Mouse (Mus musculus): ENCODE results near the gene Hes7. TPM values are rescaled to one million over a fixed set of nuclear protein-coding genes. Genes with fewer than 3 reads are reported as not detected.

Hes7 gene
- total RNA-seq (2023): not detected

DNA sequence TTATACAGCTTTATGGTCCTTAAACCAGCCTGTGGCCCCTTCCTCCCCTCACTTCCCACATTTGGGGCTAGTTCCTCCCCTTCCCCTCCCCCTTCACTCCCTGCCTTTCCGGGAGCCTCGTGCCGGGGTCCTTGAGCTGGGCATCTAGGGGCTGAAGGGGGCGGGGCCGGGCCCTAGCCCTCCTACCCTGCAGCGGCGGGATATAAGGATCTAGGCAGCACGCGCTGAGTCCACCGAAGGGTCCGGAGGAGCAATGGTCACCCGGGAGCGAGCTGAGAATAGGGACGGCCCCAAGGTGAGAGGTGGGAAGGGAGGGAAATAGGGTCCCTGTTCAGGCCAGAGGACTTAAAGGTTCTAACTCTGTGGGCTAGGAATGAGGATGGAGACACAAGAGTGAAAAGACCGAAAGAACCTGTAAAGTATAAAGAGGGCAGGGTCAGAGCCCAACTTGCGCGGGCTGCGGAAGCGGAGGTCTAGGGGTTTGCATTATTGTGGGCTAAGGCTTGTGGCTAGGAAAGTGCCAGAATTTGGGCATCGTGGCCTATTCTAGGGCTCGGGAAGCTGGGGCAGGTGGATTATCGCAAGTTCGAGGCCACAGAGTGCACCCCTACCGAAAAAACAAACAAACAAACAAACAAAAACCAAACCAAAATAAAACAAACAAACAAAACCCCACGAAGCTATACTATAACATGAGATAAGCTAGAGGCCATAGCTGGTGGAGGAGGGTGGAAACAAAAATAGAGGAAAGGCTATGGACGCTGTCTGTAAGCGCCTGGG, at the start of gene Hes7:
Gene Hes7, plus strand, starts transcription at position 184 of the 780 bp plus-strand sequence.

DNA sequence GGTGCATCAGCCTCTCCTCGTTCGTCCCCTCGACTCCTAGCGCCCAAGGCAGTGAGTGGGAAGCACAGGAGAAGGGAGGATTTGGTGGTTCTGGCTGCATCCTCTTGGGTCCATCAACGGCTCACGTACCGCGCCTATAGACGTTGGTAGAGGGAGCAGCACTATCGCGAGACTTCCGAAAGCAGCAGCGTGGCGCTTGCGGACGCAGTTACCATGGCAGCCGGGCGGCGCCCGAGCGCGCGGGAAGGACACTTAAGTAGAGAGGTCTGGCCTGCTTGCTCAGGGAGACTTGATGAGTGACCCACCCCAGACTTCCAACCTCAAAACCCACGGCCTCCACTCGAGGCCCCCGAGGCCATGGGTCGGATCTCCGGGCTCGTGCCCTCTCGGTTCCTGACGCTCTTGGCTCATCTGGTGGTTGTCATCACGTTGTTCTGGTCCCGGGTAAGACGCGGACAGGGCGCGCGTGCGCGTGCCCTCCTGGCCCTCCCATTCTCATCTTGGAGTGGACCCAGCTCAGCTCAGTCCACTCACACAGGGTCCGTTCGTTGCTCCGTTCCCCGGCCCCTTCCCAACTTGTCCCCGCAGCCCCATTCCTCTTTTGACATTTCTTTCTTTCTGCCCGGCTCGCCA, 49.5 kb upstream of the Hes7 start, which contains the start of gene Tmem107:
Gene Tmem107, plus strand, starts transcription at position 217 of the 633 bp plus-strand sequence.

DNA sequence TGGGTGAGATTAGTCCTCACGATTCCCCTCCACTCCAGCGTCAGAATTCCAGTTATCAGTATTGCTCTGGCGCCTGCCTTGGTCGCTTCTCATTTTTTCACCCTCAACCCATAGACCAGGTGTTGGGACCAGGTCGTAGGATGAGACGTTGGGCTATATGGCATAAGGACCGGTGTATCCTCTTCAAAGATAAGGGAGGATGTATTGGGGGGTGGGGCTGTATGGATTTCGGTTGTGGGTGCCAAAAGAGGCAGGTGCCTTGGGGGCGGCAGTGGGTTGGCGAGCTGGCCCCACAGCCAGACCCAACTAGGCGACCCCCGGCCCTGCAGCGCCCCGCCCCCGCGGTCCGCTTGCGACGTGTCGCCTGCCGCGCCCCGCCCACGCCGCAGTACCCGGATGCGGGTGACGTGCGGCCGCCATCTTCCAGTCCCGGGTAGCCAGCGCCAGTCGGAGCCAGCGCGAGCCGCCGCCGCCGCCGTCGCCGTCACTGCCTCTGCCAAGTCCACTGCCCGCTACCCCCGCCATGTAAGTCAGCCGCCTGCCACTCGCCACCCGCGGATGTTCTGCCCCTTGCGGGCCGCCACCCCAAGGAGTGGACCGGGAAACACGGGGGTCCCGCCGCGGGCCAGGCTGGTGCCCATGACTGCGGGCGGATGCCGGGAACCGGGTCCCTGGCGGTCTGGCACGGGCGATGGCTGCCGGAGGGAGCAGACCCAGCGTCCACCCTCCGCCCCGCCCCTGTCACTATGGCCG, 31.9 kb upstream of the Hes7 start, which contains the start of gene Vamp2:
Gene Vamp2, plus strand, starts transcription at position 388 of the 753 bp plus-strand sequence.

GRCm38 (mm10) chr11:69094697-69095429, 25.3 kb upstream of the Hes7 start, which contains the start of gene Per1:
Gene Per1 (plus strand): TSS chr11:69095217.

DNA sequence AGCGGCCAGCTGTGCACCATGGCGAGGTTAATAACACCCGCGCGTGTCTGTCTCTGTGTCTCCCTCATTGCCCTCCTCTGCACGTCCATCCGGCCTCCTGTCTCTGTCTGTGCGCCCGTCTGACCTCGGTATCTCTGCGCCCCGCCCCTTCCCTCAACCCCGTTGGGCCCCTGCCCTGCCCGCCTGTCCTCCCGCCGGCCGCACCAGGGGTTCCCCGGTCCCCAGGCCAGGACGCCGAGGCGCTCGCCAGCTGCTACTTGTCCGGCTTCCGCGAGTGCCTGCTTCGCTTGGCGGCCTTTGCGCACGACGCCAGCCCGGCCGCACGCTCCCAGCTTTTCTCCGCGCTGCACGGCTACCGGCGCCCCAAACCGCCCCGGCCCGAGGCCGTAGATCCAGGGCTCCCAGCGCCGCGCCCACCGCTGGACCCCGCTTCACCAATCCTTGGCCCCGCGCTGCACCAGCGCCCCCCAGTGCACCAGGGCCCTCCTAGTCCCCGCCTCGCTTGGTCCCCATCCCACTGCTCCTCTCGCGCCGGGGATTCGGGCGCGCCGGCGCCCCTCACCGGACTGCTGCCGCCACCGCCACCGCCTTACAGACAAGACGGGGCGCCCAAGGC, 2.2 kb downstream of the Hes7 start, which contains the start of gene 9130213A22Rik:
Gene 9130213A22Rik, minus strand, starts transcription at position 254 of the 616 bp plus-strand sequence.

DNA sequence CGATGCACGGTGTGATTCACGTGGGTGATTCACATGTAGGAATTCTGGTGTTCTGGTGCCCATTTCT, 5.5 kb downstream of the Hes7 start, which contains the start of gene Aloxe3:
Gene Aloxe3, plus strand, starts transcription at position 45 of the 67 bp plus-strand sequence.

DNA sequence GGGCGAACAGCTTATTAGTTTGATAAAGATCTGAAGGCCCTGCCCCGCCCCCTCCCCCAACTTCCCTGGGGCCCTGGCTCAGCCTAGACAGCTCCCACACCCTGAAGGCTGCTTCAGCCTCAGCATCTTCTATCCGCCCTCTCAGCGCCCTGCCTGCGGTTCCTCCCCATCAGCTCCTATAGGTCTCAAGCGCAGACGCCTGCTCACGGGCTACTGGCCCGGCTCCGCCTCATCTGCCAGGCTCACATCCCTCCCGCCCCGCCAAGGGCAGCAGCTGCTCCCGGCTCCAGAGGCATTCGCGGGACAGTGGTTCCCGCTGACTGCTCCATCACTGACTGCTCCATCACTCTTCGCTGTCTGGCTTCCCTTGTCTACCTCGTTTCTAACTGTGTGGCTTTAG, 36.6 kb downstream of the Hes7 start, which contains the start of gene Alox12b:
Gene Alox12b, plus strand, starts transcription at position 190 of the 400 bp plus-strand sequence.

Other genes with a start within 250 kb of the Hes7 start
- gene Ndel1, start 248.5 kb upstream of the Hes7 start, total RNA-seq (2023): 74.7 TPM
- gene Rnf222, start 231.9 kb upstream of the Hes7 start, total RNA-seq (2023): not detected
- gene Rpl26, start 218.8 kb upstream of the Hes7 start, total RNA-seq (2023): 3,156 TPM
- not detected for gene Odf4, start 193.3 kb upstream of the Hes7 start, total RNA-seq (2023)
- not detected for gene Arhgef15, start 162.9 kb upstream of the Hes7 start, total RNA-seq (2023)
- gene Slc25a35, start 152.3 kb upstream of the Hes7 start, total RNA-seq (2023): 1.9 TPM
- 10.7 TPM for gene Rangrf, start 145.2 kb upstream of the Hes7 start, total RNA-seq (2023)
- gene Pfas, start 111.9 kb upstream of the Hes7 start, total RNA-seq (2023): 28.8 TPM
- gene Ctc1, start 104.5 kb upstream of the Hes7 start, total RNA-seq (2023): 22.0 TPM
- 1.1 TPM for gene Aurkb, start 74.8 kb upstream of the Hes7 start, total RNA-seq (2023)
- 10.6 TPM for gene Borcs6, start 60.7 kb upstream of the Hes7 start, total RNA-seq (2023)
- 3.6 TPM for gene Tmem107, start 49.6 kb upstream of the Hes7 start, total RNA-seq (2023)
- 328 TPM for gene Vamp2, start 31.9 kb upstream of the Hes7 start, total RNA-seq (2023)
- 415 TPM for gene Per1, start 25.2 kb upstream of the Hes7 start, total RNA-seq (2023)
- gene 9130213A22Rik, start 2.2 kb downstream of the Hes7 start, total RNA-seq (2023): not detected
- 0.40 TPM for gene Aloxe3, start 5.5 kb downstream of the Hes7 start, total RNA-seq (2023)
- not detected for gene Alox12b, start 36.6 kb downstream of the Hes7 start, total RNA-seq (2023)
- gene Alox8, start 77.4 kb downstream of the Hes7 start, total RNA-seq (2023): not detected
- not detected for gene Gucy2e, start 116.6 kb downstream of the Hes7 start, total RNA-seq (2023)
- gene Cntrob, start 203.4 kb downstream of the Hes7 start, total RNA-seq (2023): 18.4 TPM
- gene Trappc1, start 203.6 kb downstream of the Hes7 start, total RNA-seq (2023): 22.2 TPM
- gene Kcnab3, start 205.9 kb downstream of the Hes7 start, total RNA-seq (2023): 1.2 TPM
- gene Rnf227, start 220.1 kb downstream of the Hes7 start, total RNA-seq (2023): 1.5 TPM
- gene Chd3, start 249.0 kb downstream of the Hes7 start, total RNA-seq (2023): 596 TPM

All from CD8-positive naive resting alpha-beta T cell, adult 57 days (primary cell).